Mouse (Mus musculus): ENCODE data around the gene Ushbp1.

GRCm38 (mm10) chr8:71366771-71367528 lies 28.7 kb downstream of the Ushbp1 start, which contains the start of gene Use1:
- no peak for TF ChIP-seq CTCF (IDR thresholded peaks at IDR 0.05; ENCODE audit: low read depth, low read length)
- no peak for TF ChIP-seq TAL1 (conservative IDR thresholded peaks at IDR 0.05; ENCODE audit: low read depth, low read length)
- TF ChIP-seq GATA1 (IDR thresholded peaks at IDR 0.05; ENCODE audit: borderline replicate concordance, low read length), result no peak
- TF ChIP-seq GATA2 (IDR thresholded peaks at IDR 0.05; ENCODE audit: borderline replicate concordance, low read depth, low read length), result no peak
- TF ChIP-seq POLR2AphosphoS5 (IDR thresholded peaks at IDR 0.05; ENCODE audit: insufficient replicate concordance, low read depth, low read length), result no peak

All from G1E (cell line).